Mouse (Mus musculus) embryonic fibroblast, embryonic 13.5 days (primary cell): ENCODE measurements around the gene Gm3402.

Experiments
- CTCF ChIP-seq: IDR thresholded peaks from 2 replicates; pipeline ENCODE4 v1.5.1; 2011; ENCODE audit warnings: mild to moderate bottlenecking, control low read depth, low read length, moderate library complexity, borderline replicate concordance; ENCODE audit not compliant: insufficient read depth
- POLR2A ChIP-seq: IDR thresholded peaks from 2 replicates; pipeline ENCODE4 v1.6.1; 2011; ENCODE audit warnings: low read depth, mild to moderate bottlenecking, control low read depth, low read length, moderate library complexity

DNA sequence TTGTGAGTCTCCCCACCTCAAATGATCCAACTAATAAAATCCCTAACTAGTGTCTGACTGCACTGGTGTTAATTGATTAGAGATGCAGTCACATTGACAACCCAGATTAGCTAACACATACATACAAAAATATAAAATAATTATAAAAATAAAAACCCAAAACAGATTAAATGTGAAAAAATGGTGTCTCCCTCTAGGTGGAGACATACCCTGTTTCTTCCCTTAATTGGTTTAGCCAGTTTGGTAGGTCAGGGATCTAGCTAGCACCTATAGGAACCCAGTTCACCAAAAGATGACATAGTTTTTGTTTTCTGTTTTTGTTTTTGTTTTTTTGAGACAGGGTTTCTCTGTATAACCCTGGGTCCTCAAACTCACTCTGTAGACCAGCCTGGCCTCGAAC, 50.3 kb downstream of the Gm3402 start:
- TF ChIP-seq CTCF (no peak), POLR2A (no peak)
